Mouse (Mus musculus) intestine, embryonic 16.5 days (tissue): ENCODE data around the gene Phgr1. TPM values are rescaled to one million over a fixed set of nuclear protein-coding genes. Genes with fewer than 3 reads are reported as not detected.

Experiments used
- ATAC-seq: fragments of 200-750 bp; cut with Nextera tagmentation; 2 replicates; pipeline ENCODE4 v1.8.0; 2017; ENCODE audit warnings: moderate TSS enrichment, moderate library complexity
- H3K27ac ChIP-seq: fragments of 300-500 bp; sonication (generic); 2 replicates; pipeline ENCODE4 v1.5.1; 2014; ENCODE audit warnings: mild to moderate bottlenecking, low read length
- H3K27me3 ChIP-seq: fragments of 300-500 bp; sonication (generic); replicated peaks from 2 replicates; pipeline ENCODE4 v1.6.1; 2014; ENCODE audit warnings: low read length, control low read depth, mixed read lengths; ENCODE audit not compliant: control insufficient read depth, insufficient read depth
- H3K36me3 ChIP-seq: fragments of 300-500 bp; sonication (generic); 2 replicates; pipeline ENCODE4 v1.6.1; 2014; ENCODE audit warnings: low read length, control low read depth; ENCODE audit not compliant: control insufficient read depth, insufficient read depth
- H3K4me1 ChIP-seq: fragments of 300-500 bp; sonication (generic); 2 replicates; pipeline ENCODE4 v1.6.1; 2014; ENCODE audit warnings: low read length, control low read depth, mixed read lengths; ENCODE audit not compliant: control insufficient read depth, insufficient read depth
- H3K4me2 ChIP-seq: fragments of 300-500 bp; sonication (generic); 2 replicates; pipeline ENCODE4 v1.6.1; 2014; ENCODE audit warnings: low read depth, low read length, control low read depth
- H3K4me3 ChIP-seq: fragments of 300-500 bp; sonication (generic); 2 replicates; pipeline ENCODE4 v1.5.1; 2014; ENCODE audit warnings: mild to moderate bottlenecking, low read length
- H3K9ac ChIP-seq: fragments of 300-500 bp; sonication (generic); 2 replicates; pipeline ENCODE4 v1.6.1; 2014; ENCODE audit warnings: low read depth, low read length
- H3K9me3 ChIP-seq: fragments of 300-500 bp; sonication (generic); 2 replicates; pipeline ENCODE4 v1.6.1; 2016; ENCODE audit warnings: low read length, control low read depth; ENCODE audit not compliant: control insufficient read depth
- WGBS: fragments of 180-500 bp; shearing (Covaris S2); extraction: QIAGEN DNeasy Blood & Tissue Kit; methylation state at CpG from one replicate; pipeline ENCODE4 v1.1.7; 2014; 5-methylcytosine and 5-hydroxymethylcytosine counted together
- polyA plus RNA-seq: library from polyadenylated mRNA; unstranded; fragments of >200 nt; fragmentation: Nextera tagmentation; extraction: Ambion mirVana; gene quantifications from 2 replicates; pipeline ENCODE4 v1.2.1, GENCODE M21; 2015

The Phgr1 gene
- polyA plus RNA-seq, 1 experiment from 2014 or later, result 66.9 TPM

DNA sequence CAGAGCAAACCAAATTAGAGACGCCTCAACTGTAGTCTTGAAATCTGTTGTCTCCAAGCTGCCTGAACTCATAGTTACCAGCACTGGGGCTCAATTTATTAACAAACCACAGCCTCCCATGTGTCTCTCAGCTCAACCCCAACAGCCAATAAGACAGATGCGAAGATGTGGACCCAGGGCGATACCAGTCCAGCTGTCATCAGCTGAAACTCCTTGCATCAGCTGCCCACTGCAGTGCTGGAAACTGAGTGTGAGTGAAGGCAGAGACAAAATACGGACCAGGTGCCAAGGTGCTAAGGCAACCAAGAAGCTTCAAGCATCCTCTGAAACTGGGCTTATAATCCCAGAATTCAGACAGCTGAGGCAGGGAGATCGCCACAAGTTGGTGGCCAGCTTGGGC lies 40.6 kb upstream of the Phgr1 start:
- Histone ChIP-seq H3K4me1 (peaks cover 13% of the 10 kb centered on the region), H3K4me3 (no peak overlapping the region), H3K4me2 (no peak overlapping the region), H3K27ac (no peak overlapping the region), H3K27me3 (peaks cover 4% of the 10 kb centered on the region; the same call in 1 of the 2 replicates), H3K36me3 (no peaks in the 10 kb centered on the region), H3K9ac (no peak overlapping the region), H3K9me3 (no peaks in the 10 kb centered on the region)
- WGBS, result 81% methylated on average over 5 of the region's 5 CpGs
- ATAC-seq, result no peak

DNA sequence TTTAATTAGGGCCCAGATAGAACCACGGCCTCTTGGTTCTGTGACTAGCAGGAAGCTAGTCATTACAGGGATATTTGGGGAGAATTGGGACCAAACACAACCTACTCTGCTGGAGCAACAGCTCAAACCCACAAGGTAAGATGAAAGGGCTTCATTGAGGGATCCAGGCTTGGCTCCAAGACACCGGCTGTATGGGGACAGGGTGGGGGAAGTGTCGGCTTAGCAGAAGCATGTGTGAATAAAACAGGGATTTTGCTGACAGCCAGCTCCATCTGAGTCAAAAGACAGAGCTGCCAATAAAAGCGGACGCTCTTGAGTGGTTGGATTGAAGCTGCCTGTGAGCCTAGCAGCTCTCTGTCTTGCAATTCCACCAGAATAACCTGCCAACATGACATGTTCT lies 39.2 kb upstream of the Phgr1 start:
- WGBS, result 57% methylated on average over 5 of the region's 5 CpGs
- peaks cover 4% of the 10 kb centered on the region; the same call in 1 of the 2 replicates for H3K27me3 ChIP-seq
- ATAC-seq, result no peak

DNA sequence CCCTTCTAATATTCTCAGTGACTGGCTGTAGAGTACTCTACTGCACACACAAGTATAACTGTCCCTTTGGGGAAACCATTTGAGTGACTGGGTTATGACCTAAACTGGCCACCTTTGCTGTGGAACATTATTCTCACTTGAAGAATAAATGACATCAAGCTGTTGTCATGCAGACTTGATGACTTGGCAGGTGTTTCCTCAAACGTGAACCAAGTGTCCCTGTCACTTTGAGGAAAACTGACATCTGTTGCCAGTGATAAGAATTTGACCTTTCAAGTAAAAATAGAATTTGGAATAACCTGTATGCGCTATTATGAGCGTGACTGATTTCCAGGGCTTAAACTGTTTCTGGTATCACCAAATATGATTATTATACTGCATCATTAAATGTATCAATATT lies 32.2 kb upstream of the Phgr1 start:
- Histone ChIP-seq H3K27ac (no peak overlapping the region), H3K4me2 (no peak overlapping the region), H3K9ac (no peak overlapping the region), H3K4me1 (peaks cover 7% of the 10 kb centered on the region; the same call in 1 of the 2 replicates), H3K27me3 (peaks cover 8% of the 10 kb centered on the region; the same call in 1 of the 2 replicates), H3K4me3 (no peak overlapping the region), H3K36me3 (no peaks in the 10 kb centered on the region), H3K9me3 (no peaks in the 10 kb centered on the region)
- WGBS, result 59% methylated on average over 3 of the region's 3 CpGs
- no peak for ATAC-seq

More for the DNA sequence above, 39.2 kb upstream of the Phgr1 start:
- Histone ChIP-seq H3K36me3 (no peaks in the 10 kb centered on the region), H3K9ac (no peak overlapping the region), H3K4me1 (peaks cover 8% of the 10 kb centered on the region), H3K4me2 (no peak overlapping the region), H3K27ac (no peak overlapping the region), H3K9me3 (no peaks in the 10 kb centered on the region), H3K4me3 (no peak overlapping the region)

DNA sequence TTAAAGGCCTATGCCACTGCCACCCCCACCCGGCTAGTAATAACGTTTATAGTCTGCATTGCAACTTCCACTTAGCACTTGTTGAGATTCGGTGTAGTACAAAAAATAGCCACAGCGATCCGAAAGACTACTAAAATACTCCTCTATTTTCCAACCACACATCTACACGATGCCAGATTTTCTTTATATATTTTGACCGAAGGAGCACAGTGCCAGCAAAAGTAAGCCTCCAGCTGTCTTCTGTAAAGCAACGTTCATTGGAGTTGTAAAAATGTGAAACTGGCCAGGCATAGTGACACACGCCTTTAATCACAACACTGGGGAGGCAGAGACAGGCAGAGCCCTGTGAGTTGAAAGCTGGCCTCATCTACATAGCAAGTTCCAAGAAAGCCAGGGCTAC lies 31.4 kb upstream of the Phgr1 start:
- H3K4me2 ChIP-seq, result no peak overlapping the region
- WGBS, result 61% methylated on average over 9 of the region's 9 CpGs
- H3K27ac ChIP-seq, result no peak overlapping the region
- no peak overlapping the region for H3K4me3 ChIP-seq
- no peaks in the 10 kb centered on the region for H3K36me3 ChIP-seq
- ATAC-seq, result no peak
- H3K4me1 ChIP-seq, result peaks cover 7% of the 10 kb centered on the region; the same call in 1 of the 2 replicates
- no peak overlapping the region for H3K9ac ChIP-seq
- no peaks in the 10 kb centered on the region for H3K9me3 ChIP-seq
- peaks cover 8% of the 10 kb centered on the region; the same call in 1 of the 2 replicates for H3K27me3 ChIP-seq

DNA sequence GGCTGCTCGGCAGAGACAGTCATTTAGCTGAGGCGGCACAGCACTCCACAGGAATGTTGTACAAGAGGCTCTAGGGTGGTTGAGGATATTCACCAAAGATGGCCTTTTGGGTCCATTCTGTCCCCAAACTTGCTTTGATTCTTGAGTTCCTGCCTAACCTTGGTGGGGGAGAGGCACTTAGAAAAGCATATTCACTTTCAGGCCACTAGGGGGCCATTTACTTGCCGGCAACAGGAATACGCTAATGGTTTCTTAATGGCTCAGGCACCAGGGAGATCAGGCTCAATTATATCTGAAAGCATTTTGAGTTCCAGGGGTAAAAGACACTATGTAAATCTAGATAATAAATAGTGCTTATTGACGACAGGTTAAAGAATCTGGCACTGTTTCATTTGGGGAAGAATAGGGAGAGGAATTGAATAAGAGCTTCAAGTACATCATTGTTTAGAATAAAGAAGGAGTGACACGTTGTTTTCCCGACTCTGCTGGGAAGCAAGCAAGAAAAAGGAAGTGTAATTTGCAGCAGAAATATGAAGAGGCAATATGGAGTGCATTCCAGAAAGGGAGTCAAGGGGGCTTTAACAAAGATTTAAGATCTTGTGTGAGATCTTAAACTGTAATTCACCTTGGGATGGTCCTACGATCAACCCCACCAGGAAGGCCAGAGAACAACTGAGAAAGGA lies 29.2 kb upstream of the Phgr1 start:
- H3K4me1 ChIP-seq, result peaks cover 16% of the 10 kb centered on the region
- no peak overlapping the region for H3K27ac ChIP-seq
- WGBS, result 27% methylated on average over 8 of the region's 8 CpGs
- no peak for ATAC-seq
- H3K36me3 ChIP-seq, result no peaks in the 10 kb centered on the region
- no peak overlapping the region for H3K9ac ChIP-seq
- H3K9me3 ChIP-seq, result no peaks in the 10 kb centered on the region
- peaks cover 8% of the 10 kb centered on the region; the same call in 1 of the 2 replicates for H3K27me3 ChIP-seq
- no peak overlapping the region for H3K4me3 ChIP-seq
- no peak overlapping the region for H3K4me2 ChIP-seq

DNA sequence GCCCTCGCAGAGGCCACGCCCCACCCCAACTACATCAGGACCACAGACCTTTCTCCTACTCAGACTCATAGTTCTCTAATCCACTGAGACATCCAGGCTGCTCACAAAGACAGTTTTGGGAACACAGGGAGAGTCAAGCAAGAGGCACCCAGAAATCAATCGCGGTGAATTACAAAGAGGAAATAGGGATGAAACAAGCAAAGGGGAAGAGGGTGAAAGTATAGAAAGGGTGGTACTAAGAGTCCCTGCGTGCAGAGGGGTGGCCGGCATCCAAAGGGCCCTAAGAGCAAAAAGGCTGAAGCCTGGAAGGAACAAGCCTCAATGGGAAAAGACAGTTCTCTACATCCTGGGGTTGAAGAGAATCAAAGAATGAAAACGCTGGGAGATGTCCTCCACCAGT lies 27.9 kb upstream of the Phgr1 start:
- Histone ChIP-seq H3K4me1 (peaks cover 16% of the 10 kb centered on the region), H3K27me3 (peaks cover 8% of the 10 kb centered on the region; the same call in 1 of the 2 replicates), H3K27ac (no peak overlapping the region), H3K9me3 (no peaks in the 10 kb centered on the region), H3K9ac (no peak overlapping the region; the same call in 1 of the 2 replicates), H3K4me3 (no peak overlapping the region), H3K36me3 (0 out of 2 replicates have a peak, but pooled peaks cover 4% of the 10 kb centered on the region), H3K4me2 (0 out of 2 replicates have a peak overlapping the region, but pooled peaks have one; percentile 96)
- WGBS, result 19% methylated on average over 7 of the region's 7 CpGs
- no peak for ATAC-seq

DNA sequence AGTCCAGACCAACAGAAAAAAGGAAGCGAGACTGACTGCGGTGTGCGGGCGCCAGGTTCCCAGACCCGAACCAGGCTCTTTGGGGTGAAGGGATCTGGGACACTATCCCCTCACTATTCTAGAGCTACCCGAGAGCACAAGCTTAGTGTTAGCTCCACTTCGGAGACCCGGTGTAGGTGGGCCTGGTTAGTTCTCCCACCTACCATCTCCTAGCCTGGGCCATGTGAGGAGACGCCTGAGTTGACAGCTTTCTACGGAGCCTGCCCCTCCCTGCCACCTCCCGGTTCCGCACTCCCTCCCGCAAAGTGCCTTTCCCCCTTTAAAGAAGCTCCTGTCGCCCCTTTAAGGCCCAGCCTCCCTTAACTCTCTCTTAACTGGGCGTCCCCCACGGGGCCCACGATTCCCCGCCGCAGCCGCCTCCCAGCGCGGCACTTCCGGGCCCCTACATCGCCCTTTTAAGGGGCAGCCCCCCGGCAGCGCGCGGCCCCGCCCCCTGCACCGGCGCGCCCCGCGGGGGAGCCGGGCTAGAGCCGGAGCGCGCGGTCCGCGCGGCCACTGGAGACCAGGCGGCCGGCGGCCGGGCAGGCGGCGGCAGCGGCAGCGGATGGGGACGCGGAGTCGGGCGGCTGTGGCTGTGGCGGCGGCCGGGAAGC lies 27.2 kb upstream of the Phgr1 start, which contains the start of gene Inafm2:
TSS of gene Inafm2 (plus strand) at position 527 of the 653 bp plus-strand sequence.
- peak within 1 kb of the TSS; percentile 86 for H3K4me3 ChIP-seq
- no peaks in the 10 kb centered on the region for H3K9me3 ChIP-seq
- ATAC-seq, result peak; percentile 94
- H3K4me2 ChIP-seq, result peak within 1 kb of the TSS; percentile 96
- H3K9ac ChIP-seq, result peak within 1 kb of the TSS; percentile 89
- peak within 1 kb of the TSS; percentile 21; the same call in 1 of the 2 replicates for H3K27ac ChIP-seq
- WGBS, result under 1% methylated on average over 50 of the region's 57 CpGs
- 0 out of 2 replicates have a peak, but pooled peaks cover 4% of the 10 kb centered on the region for H3K36me3 ChIP-seq
- peaks cover 8% of the 10 kb centered on the region; the same call in 1 of the 2 replicates for H3K27me3 ChIP-seq
- H3K4me1 ChIP-seq, result peaks cover 16% of the 10 kb centered on the region

DNA sequence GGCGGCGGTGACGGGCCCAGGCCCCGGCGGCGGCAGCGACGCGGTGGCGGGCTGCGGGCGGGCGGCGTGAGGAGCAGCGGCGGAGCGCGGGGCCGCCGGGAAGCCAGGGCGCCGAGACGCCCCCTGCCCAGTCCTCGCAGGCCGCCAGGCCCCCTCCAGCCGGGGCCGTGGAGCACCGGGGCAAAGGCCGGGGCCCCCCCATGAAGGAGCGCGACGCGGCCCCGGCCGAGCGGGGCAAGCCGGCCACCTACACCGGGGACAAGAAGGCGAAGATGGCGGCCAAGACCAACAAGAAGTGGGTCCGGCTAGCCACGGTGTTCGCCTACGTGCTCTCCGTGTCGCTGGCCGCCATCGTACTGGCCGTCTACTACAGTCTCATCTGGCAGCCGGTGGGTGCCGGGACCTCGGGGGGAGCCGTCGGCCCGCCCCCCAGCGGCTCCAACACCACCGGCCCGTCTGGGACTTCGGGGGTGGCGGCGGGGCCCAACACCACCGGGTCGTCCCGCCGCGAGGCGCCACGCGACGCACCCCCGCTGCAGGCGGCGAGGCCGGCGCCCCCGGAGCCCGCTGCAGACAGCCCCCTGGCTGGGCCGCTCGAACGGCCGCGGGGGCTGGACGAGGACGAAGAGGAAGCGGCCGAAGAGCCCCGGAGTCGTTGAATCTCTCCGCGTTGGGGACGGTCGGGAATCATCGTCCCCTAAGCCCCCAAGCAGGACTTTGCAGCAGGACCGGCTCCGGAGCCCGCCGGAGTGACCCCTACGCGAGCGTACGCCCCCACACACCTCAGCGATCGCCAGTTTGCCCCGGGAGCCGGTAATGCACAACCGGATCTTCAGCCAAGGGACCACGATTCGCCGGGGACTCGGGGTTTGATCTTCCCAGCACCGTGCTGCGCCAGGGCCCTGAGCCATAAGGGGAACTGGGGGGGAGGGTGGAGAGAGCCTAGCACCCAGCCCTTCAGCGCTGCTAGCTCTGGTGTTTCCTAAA lies 26.4 kb upstream of the Phgr1 start:
- 0 out of 2 replicates have a peak, but pooled peaks cover 4% of the 10 kb centered on the region for H3K36me3 ChIP-seq
- under 1% methylated on average over 98 of the region's 113 CpGs for WGBS
- H3K27me3 ChIP-seq, result peaks cover 8% of the 10 kb centered on the region; the same call in 1 of the 2 replicates
- no peaks in the 10 kb centered on the region for H3K9me3 ChIP-seq
- H3K4me2 ChIP-seq, result peak overlapping the region; percentile 96
- peak overlapping the region; percentile 86 for H3K4me3 ChIP-seq
- H3K9ac ChIP-seq, result peak overlapping the region; percentile 89
- H3K27ac ChIP-seq, result peak overlapping the region; percentile 21; the same call in 1 of the 2 replicates
- peak; percentile 53 for ATAC-seq
- peaks cover 16% of the 10 kb centered on the region for H3K4me1 ChIP-seq
